Mouse (Mus musculus): ENCODE data around the gene Ceacam18.

DNA sequence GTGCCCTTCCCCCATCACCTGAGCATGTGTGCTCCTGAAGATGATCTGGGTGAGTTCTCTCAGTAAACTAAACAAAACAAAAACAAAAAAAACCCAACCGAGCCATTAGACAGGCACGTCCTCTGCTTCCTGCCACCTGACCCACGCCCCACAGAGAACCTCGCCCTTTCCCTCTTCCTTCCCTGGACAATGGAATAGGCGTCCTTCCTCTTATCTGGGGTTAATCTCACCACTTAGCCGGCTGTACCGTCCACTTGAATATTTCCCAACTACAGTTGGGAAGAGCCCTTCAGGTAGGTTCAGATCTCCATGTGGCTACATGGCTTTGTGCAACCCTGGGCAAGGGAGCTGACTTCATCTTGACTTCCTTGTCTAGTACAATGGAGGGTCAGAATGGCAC lies 50.6 kb downstream of the Ceacam18 start:
- TF ChIP-seq CTCF (IDR thresholded peaks at IDR 0.05; ENCODE audit: control insufficient read depth, insufficient read depth, insufficient replicate concordance, low read depth, low read length) (no peak), POLR2A (IDR thresholded peaks at IDR 0.05; ENCODE audit: control insufficient read depth, low read depth, low read length) (no peak)
